8 mouse cellular contexts compared by ENCODE assay signal in the genomic region with DNA sequence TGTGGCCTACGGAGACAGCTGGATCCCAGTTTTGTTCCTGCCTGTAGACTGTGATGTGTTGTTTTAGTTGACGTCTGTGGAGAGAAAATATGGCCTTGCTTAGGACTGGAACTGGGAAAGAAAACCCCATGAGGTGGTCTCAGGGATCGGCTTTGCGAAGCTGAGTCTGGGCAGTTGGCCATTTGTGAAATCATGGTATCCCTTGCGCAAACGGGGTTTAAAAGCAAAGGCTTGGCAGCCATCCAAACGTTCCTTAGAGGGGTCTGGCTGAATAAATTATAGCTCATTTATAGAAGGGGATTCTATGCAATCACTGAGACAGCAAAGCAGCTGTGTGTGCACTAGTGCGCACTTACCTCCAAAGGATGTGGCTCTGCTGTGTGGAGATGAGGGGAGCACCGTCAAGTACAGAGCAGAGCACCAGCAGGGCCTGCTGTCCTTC.
DNase-seq lines count a peak whose midpoint lies in the region; ATAC-seq and TF ChIP-seq lines count a peak whose summit lies in the region.
"Not testable (repeated sequence)": the region's sequence is repeated elsewhere in the genome, so short reads cannot be mapped to it uniquely, and the experiment has no call there.

No protein-coding gene starts in this region.

- H3K9me3 ChIP-seq in embryonic facial prominence, embryonic 12.5 days; forebrain, postnatal 0 days (ENCODE audit: low read length); intestine, embryonic 15.5 days; limb, embryonic 12.5 days; midbrain, postnatal 0 days (ENCODE audit: low read length); stomach, embryonic 14.5 days (ENCODE audit: control insufficient read depth, low read depth, low read length): not testable (repeated sequence)

- not testable (repeated sequence) for H3K9ac ChIP-seq in embryonic facial prominence, embryonic 12.5 days; forebrain, postnatal 0 days; intestine, embryonic 15.5 days; limb, embryonic 12.5 days (replicated peaks); midbrain, postnatal 0 days (replicated peaks; ENCODE audit: low read length, poor library complexity, severe bottlenecking); stomach, embryonic 14.5 days (replicated peaks; ENCODE audit: low read depth, low read length)

- not testable (repeated sequence) for H3K4me3 ChIP-seq in embryonic facial prominence, embryonic 12.5 days; forebrain, postnatal 0 days (ENCODE audit: low read depth, low read length); intestine, embryonic 15.5 days (replicated peaks); limb, embryonic 12.5 days (replicated peaks); midbrain, postnatal 0 days (ENCODE audit: low read depth, low read length); stomach, embryonic 14.5 days (ENCODE audit: low read depth, low read length)

- WGBS in embryonic facial prominence, embryonic 12.5 days = 28% methylated on average over 8 of the region's 9 CpGs
- WGBS in forebrain, postnatal 0 days = 9% methylated on average over 8 of the region's 9 CpGs
- 41% methylated on average over 8 of the region's 9 CpGs for WGBS in intestine, embryonic 15.5 days
- 20% methylated on average over 8 of the region's 9 CpGs for WGBS in limb, embryonic 12.5 days
- WGBS in midbrain, postnatal 0 days = 29% methylated on average over 7 of the region's 9 CpGs
- 33% methylated on average over 8 of the region's 9 CpGs for WGBS in stomach, embryonic 14.5 days

- H3K4me1 ChIP-seq in embryonic facial prominence, embryonic 12.5 days; forebrain, postnatal 0 days (ENCODE audit: insufficient read depth); intestine, embryonic 15.5 days (replicated peaks); limb, embryonic 12.5 days (replicated peaks); midbrain, postnatal 0 days (ENCODE audit: insufficient read depth, low read length); stomach, embryonic 14.5 days (ENCODE audit: control insufficient read depth, insufficient read depth, low read length): not testable (repeated sequence)

- H3K27ac ChIP-seq in embryonic facial prominence, embryonic 12.5 days; forebrain, postnatal 0 days (ENCODE audit: low read depth, low read length); intestine, embryonic 15.5 days; limb, embryonic 12.5 days; midbrain, postnatal 0 days (ENCODE audit: low read depth, low read length); stomach, embryonic 14.5 days (ENCODE audit: low read length): not testable (repeated sequence)

- TF ChIP-seq CTCF in forebrain, postnatal 0 days (IDR thresholded peaks at IDR 0.05; ENCODE audit: low read depth); midbrain, postnatal 0 days (IDR thresholded peaks at IDR 0.05): not testable (repeated sequence)

- H3K36me3 ChIP-seq in embryonic facial prominence, embryonic 12.5 days; forebrain, postnatal 0 days (ENCODE audit: insufficient read depth); intestine, embryonic 15.5 days; limb, embryonic 12.5 days; midbrain, postnatal 0 days (ENCODE audit: insufficient read depth, low read length); stomach, embryonic 14.5 days (ENCODE audit: control insufficient read depth, insufficient read depth, low read length): not testable (repeated sequence)

- H3K27me3 ChIP-seq in embryonic facial prominence, embryonic 12.5 days; forebrain, postnatal 0 days (ENCODE audit: insufficient read depth, low read length); intestine, embryonic 15.5 days (replicated peaks); limb, embryonic 12.5 days; midbrain, postnatal 0 days (ENCODE audit: insufficient read depth, low read length); stomach, embryonic 14.5 days (ENCODE audit: control insufficient read depth, insufficient read depth, low read length): not testable (repeated sequence)

- H3K4me2 ChIP-seq in embryonic facial prominence, embryonic 12.5 days (replicated peaks); forebrain, postnatal 0 days (ENCODE audit: low read depth); intestine, embryonic 15.5 days (replicated peaks); limb, embryonic 12.5 days; midbrain, postnatal 0 days (ENCODE audit: low read depth, low read length, poor library complexity, severe bottlenecking); stomach, embryonic 14.5 days (replicated peaks; ENCODE audit: low read depth, low read length): not testable (repeated sequence)

- ATAC-seq in embryonic facial prominence, embryonic 12.5 days (ENCODE audit: insufficient number of reproducible peaks, insufficient read depth, low FRiP score, low TSS enrichment) = peak; percentile 85
- ATAC-seq in forebrain, postnatal 0 days = peak; percentile 89
- ATAC-seq in intestine, embryonic 15.5 days = peak; percentile 80
- ATAC-seq in limb, embryonic 12.5 days (ENCODE audit: insufficient number of reproducible peaks, insufficient read depth, low FRiP score, low TSS enrichment, low read depth) = peak; percentile 77
- peak; percentile 73 for ATAC-seq in midbrain, postnatal 0 days (ENCODE audit: low FRiP score)
- peak; percentile 80 for ATAC-seq in stomach, embryonic 14.5 days (ENCODE audit: insufficient number of reproducible peaks, insufficient read depth, low FRiP score, low read depth)

- peak; percentile 62 for DNase-seq in NIH3T3 (ENCODE audit: low read depth)
- peak; percentile 81 for DNase-seq in forebrain, postnatal 0 days
- DNase-seq in lung, postnatal 14 days = peak; percentile 55
- DNase-seq in midbrain, postnatal 0 days (ENCODE audit: low spot score) = peak; percentile 91
